Mouse (Mus musculus) cerebellum, adult (tissue): ENCODE results near the gene Gm10273.

ENCODE experiments used
- ATAC-seq: cut with Nextera tagmentation; 2 replicates; pipeline ENCODE4 v1.9.2; 2017; ENCODE audit warnings: mild to moderate bottlenecking, moderate library complexity, mixed read lengths; ENCODE audit not compliant: insufficient number of reproducible peaks, low FRiP score, low TSS enrichment

Gene Gm10273

DNA sequence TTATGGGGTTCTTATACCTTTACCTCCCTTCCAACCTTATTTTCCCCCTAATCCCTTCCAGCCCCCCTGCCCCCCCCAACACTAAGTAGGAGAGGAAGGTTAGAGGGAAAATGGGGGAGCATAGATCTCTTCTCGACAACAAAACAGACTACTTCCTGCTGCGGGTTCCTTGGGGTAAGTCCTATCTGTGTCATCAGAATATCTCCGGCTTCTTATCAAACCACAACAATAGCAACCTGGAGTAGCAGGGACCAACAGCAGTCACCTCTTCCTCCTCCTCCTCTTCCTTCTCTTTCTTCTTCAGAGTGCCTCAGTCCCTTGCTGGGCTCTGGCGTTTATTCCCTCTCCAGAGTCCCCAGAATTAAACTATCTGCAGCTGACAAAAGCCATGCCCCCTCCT, 3.5 kb upstream of the Gm10273 start:
- ATAC-seq = no peak

DNA sequence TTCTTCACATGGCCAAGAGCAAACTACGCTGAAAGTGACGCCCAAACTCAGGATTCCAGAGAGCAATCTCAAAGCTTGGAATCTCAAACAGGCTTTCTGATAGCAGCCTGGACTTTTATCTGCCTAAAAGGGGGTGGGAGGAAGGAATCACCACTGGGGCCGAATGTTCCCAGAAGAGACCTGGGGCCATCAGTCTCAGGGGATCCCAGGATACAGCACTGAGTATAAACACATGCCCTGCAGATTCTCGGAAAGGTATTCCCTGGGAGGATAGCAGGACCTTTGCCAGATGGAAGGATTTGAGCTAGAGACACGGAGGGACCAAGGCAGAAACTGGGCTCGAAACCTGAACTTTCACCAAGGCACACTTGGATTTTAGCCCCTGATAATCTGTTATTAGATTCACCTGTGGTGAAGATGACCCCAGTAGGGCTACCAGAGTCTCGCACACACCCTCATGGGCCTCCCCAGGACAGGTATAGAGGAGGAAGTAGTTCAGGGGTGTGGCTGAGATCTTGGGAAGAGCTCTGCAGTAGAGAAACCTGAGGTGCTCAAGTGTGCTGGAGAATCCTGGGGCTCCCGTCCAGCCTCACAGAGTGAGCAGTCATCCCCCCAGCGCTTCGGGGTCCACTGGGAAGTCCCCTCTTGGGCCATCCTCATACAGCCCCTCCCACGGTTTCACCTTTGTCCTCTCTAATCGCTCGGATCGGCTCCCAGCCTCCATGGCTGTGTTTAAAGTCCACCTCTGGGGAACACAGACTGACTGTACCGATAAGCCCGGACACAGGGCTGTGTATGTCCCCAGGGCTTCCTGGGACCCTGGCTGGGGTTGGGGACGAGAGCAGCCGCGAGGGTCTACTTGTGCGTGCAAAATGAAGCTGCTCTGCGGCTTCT, 7.7 kb downstream of the Gm10273 start, which contains the start of gene Pla2g12b:
Pla2g12b (plus strand) TSS at position 762 of the 894 bp plus-strand sequence.
- no peak for ATAC-seq

DNA sequence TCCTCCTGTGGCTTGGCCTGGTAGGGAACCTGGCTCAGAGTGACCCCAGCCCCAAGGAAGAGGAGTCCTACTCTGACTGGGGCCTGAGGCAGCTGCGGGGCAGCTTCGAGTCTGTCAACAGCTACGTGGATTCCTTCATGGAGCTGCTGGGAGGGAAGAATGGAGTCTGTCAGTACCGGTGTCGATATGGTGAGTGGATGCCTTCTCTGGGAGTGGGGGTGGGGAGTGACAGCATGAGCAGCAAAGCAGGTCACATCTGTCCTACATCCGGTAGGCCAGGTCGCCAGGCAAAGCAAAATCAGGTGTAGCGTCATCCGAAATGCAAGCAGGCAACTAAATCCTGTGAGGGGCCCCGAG, 8.3 kb downstream of the Gm10273 start:
- no peak for ATAC-seq

DNA sequence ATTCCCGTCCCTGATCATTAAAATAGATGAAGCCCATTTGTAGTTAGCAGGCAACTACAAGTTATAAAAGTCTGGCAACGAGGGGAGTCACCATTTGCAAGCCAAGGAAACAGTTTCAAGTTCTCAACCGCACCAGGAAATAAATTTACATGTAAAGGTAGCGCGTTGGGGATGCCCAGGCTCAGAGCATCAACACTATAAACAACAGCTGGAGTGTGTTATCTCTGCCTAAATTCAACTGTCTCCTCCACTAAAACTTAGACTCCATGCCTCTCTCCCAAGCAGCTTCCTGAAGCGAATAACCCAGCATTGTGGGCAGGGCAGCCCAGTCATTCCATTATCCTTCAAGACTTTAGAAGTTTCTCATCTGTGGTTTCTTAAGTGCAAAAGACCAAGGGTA, 13.1 kb downstream of the Gm10273 start:
- no peak for ATAC-seq

DNA sequence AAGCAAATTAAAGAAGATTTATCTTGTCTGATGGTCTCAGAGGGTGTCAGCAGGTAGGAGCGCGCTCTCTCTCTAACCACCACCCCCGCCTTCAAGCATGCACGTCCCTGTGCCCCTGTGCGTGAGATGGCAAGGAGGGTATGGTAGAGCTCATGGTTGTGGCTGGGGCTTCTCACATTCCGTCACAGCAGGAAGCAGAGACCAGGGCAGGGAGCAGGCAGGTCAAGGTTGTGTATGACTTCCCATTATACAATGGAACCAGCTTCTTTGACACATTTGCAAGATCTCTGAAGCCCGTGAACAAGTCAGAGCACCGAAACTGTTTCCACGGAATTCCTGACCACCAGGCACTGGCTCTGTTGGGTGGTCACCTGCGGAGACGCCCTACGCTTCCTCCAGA, 14.8 kb downstream of the Gm10273 start:
- ATAC-seq = no peak

GRCm38 (mm10) chr10:59413711-59414110, 18.3 kb downstream of the Gm10273 start:
- no peak for ATAC-seq

DNA sequence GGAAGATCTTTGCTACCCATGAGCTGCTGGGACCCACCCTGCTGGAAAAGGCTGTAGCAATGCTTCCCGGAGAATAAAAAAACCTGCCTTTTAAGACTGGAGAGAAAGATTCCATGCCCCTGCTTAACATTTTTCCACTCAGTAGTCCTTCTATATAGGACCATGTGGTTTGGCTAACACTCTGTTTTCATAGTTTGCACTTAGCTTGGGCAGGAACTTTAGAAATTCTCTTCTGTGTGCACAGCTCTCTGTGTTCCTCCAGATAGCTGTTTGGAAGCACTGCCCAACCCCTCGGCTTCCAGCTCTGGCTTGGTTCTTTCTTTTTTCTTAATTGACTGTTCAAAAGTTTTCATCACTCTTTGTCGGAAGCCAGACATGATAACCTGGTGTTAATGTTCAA, 21.2 kb downstream of the Gm10273 start:
- ATAC-seq = no peak

DNA sequence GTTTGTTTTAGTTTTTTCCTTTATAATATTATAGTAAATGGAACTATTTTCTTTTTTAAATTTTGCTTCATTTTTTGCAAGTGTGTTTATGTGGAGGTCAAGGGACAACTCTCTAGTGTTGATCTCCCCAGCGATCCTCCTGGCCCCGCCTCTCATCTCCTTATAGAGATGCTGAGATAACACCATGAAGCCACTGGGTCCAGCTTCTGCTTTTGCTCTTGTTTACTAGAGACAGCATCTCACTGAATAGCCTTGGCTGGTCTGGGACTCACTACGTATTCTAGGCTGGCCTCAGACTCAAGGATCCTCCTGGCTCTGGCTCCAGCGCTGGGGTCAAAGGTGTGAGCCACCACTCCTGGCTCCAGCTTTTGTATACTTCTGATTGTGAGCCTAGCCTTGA, 24.1 kb downstream of the Gm10273 start:
- ATAC-seq = no peak

- ATAC-seq = no peak
Measured at GRCm38 (mm10) chr10:59424453-59424852, 29.0 kb downstream of the Gm10273 start.

DNA sequence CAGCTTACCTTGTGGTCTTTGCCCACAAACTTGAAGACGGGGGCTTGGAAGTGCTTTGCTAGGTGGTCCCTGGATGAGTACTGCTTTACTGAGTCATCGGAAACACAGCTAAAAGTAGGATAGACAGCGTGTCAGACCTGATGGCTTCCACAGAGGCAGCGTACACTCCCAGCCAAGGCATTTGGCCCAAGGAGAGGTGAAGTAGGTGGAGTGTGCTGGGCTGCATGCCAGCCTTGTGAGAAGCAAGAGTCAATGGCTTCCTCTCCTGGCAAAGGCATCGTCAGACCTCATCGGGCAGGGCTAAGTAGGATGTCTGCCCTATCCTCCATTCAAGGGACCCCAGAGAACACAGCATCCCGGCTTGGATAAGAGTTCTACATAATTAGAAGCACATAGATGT, 29.9 kb downstream of the Gm10273 start:
- peak; percentile 36; the same call in 1 of the 2 replicates for ATAC-seq

DNA sequence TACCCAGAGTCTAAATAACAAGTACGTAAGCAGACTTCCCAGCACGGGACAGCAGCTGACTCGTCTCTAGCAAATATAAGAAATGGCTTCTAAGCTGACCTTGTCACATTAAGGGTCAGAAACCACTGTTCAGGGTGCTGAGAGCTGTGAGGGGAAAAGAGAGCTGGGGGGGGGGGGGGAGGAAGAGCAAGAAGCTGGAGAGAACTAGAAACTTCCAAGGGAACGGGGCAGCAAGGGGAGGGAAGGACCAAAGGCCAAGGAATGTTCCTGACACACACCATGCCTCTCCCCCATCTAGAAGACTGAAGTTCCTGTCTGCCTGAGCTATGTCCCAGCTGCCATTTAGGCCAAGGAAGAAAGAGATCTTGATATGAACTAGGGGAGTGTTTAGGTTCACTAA, 30.9 kb downstream of the Gm10273 start:
- no peak for ATAC-seq

DNA sequence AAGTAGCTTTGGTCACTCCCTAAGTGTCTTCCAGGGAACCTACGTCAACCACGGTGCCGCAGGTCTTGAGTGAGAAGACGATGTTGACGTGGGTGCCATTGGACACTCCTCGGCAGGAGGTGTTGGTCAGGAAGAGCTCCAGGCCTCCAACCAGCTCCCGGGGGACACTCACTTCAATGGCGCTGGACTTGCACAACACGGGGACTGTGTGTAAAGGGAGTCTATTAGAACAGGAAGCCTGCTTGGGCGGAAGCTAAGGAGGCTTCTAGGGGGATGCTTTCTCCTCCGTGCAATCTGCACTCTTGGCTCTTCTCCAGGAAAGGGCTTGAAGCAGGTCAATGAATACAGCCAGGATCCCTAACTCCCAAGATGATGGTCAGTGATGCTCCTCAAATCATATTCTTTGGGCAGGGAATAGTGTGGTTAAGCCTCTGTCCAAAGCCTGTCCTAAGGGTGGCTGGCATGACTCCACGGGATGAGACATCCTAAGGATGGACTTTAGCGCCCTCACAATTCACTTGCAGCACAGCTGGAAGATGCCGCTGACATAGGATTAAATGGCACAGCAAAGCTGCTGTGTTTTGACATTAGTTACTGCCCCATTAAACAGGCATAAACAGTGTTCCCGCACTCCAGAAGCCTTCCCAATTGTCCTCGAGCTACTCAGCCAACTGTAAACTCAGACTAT, 34.2 kb downstream of the Gm10273 start:
- no peak for ATAC-seq

DNA sequence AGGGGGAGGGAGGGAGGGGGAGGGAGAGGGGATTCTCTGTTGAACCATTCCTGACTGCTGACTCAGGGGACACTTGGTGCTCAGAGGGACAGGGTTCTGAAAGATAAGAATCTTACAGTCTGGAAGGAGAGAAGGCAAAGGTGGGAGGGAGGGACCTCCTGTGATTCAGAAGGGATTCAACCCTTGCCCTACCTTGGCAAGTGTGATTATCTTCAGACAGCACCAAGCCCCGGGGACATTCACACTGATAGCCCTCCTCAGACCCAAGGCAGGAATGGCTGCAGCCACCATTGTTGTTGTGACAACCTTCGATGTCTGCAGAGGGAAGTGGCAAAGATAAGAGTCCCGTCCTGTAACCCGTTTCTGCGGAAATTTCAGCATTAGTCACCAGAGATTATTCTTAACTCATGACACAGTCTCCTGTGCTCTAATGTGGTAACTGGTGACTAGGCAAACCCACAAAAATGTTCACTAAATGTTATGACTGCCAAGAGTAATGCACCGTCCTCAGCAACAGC, 35.3 kb downstream of the Gm10273 start:
- no peak for ATAC-seq

GRCm38 (mm10) chr10:59435746-59436145, 40.3 kb downstream of the Gm10273 start:
- no peak for ATAC-seq

- ATAC-seq = no peak
Measured at GRCm38 (mm10) chr10:59438651-59439050, 43.2 kb downstream of the Gm10273 start.

DNA sequence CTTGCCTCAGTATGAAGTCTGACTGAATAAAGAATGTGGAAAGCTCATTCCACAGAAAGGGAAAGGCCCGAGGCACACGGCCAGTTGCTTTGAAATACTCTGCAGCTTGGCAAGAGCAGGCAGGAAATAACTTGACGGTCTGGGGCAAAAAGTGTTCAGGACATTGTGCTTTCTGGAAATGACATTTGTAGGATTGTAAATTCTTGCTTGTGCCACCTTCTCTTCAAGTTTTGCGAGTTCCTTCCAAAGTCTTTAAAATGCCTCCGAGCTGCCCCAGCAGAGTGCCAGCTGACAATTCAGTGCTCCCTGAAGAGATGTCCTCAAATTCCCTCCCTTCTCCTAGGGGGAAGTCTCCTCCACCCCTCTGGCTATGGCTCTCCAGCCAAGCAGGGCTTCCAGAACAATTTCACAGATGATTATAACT, 44.1 kb downstream of the Gm10273 start:
- ATAC-seq = no peak

DNA sequence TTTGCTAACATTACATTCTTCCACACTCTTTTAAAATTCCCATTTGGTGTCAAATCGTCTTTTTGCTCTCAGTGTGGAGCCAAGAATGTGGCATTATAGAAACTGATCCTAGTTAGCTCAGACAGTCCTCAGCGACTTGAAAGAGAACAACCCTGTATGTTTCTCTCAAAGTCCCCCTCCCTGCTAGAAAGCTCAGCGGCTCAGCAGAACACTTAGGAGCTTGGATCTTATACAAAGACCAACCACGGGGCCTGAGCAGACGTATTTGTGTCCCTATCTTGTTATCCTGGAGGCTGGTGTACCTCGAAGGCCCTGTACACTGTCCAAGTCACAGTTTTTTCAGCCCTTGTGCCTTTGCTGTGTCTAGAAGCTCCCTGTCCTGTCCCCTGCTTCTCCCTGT, 44.7 kb downstream of the Gm10273 start:
- ATAC-seq = no peak

- no peak for ATAC-seq
Measured at GRCm38 (mm10) chr10:59441735-59442134, 46.3 kb downstream of the Gm10273 start, which contains the start of gene Oit3. Gene Oit3 (minus strand): TSS chr10:59441778.

DNA sequence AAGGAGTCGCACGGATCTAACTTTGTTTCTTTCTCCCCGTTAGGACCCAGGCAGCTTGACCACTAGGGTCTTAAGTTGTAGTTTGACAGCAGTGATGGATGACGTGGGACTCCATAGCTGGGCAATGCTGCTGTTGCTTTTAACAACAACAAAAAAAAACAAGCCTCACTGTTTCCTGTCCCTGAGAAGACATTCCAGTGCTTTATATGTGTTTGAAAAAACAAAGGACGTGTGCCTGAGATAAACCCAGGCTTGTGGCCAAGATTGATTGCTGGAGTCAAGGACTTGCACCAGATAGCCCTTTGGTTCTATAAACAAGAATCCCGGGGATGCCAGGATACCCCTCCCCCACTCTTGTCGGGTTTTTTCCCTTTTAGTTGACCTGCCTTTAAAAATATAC, 47.8 kb downstream of the Gm10273 start:
- no peak for ATAC-seq

GRCm38 (mm10) chr10:59444106-59444505, 48.7 kb downstream of the Gm10273 start:
- ATAC-seq = no peak

- no peak for ATAC-seq
Measured at GRCm38 (mm10) chr10:59444635-59445034, 49.2 kb downstream of the Gm10273 start.
